Mouse (Mus musculus): ENCODE data around the gene Nceh1. TPM values are rescaled to one million over a fixed set of nuclear protein-coding genes. Genes with fewer than 3 reads are reported as not detected.
A peak's percentile ranks its signal among the peaks of the same experiment; 100 is the strongest.

The Nceh1 gene
- total and polyA plus RNA-seq, 3 experiments: 8.5 to 11.8 (median 9.2) TPM

- Histone ChIP-seq H3K4me2 (ENCODE audit: insufficient read depth, low read depth, poor library complexity, severe bottlenecking) (no peak overlapping the region), H3K9me3 (replicated peaks; ENCODE audit: low read length) (no peaks in the 10 kb centered on the region), H3K27ac (ENCODE audit: insufficient read depth, low read depth) (no peak overlapping the region), H3K27me3 (replicated peaks) (no peaks in the 10 kb centered on the region), H3K36me3 (replicated peaks in 1 of 2; ENCODE audit: control insufficient read depth in 1 of 2, insufficient read depth in 1 of 2, low read length in 1 of 2) (peaks cover 12 to 77% of the 10 kb centered on the region in 2 experiments), H3K9ac (ENCODE audit: insufficient read depth, low read depth) (no peak overlapping the region), H3K4me3 (replicated peaks in 1 of 3; ENCODE audit: low read depth in 2 of 3, low read length in 2 of 3, poor library complexity in 1 of 3) (no peak overlapping the region), H3K79me2 (replicated peaks; ENCODE audit: control insufficient read depth, extremely low read depth, insufficient read depth, poor library complexity, severe bottlenecking) (no peaks in the 10 kb centered on the region), H3K4me1 (ENCODE audit: control insufficient read depth in 1 of 2, insufficient read depth in 2 of 2) (no peaks in the 10 kb centered on the region)
- TF ChIP-seq EP300 (IDR thresholded peaks at IDR 0.05; ENCODE audit: low read length) (no peak), ZKSCAN1 (IDR thresholded peaks at IDR 0.05; ENCODE audit: borderline replicate concordance, low read depth, low read length) (no peak), CHD1 (IDR thresholded peaks at IDR 0.05; ENCODE audit: low read depth, low read length) (no peak), PAX5 (IDR thresholded peaks at IDR 0.05; ENCODE audit: low read length) (no peak), POLR2AphosphoS2 (IDR thresholded peaks at IDR 0.05; ENCODE audit: low read depth, low read length) (no peak), JUND (conservative IDR thresholded peaks at IDR 0.05; ENCODE audit: low read depth, low read length) (no peak), ETS1 (conservative IDR thresholded peaks at IDR 0.05; ENCODE audit: low read depth, low read length) (no peak), USF2 (conservative IDR thresholded peaks at IDR 0.05; ENCODE audit: low read depth, low read length) (no peak), E2F4 (IDR thresholded peaks at IDR 0.05; ENCODE audit: insufficient replicate concordance, low read depth, low read length) (no peak), MAX (IDR thresholded peaks at IDR 0.05; ENCODE audit: low read length) (no peak), USF1 (IDR thresholded peaks at IDR 0.05; ENCODE audit: low read depth, low read length) (no peak)
- no peak for DNase-seq (ENCODE audit: extremely low read depth)
- in situ Hi-C loops (cut with MboI; ENCODE audit: low pct_ligation_motif_present, low pct_unique_long_range_greater_than_20kb, low sequenced_read_pairs) (no loop called here), dilution Hi-C loops (cut with MboI; ENCODE audit: extremely low pct_ligation_motif_present, extremely low pct_unique_long_range_greater_than_20kb, low sequenced_read_pairs) (no loop called here)
Measured at GRCm38 (mm10) chr3:27227629-27228453, 45.1 kb downstream of the Nceh1 start.

- Histone ChIP-seq H3K27ac (ENCODE audit: insufficient read depth, low read depth) (no peak overlapping the region), H3K79me2 (replicated peaks; ENCODE audit: control insufficient read depth, extremely low read depth, insufficient read depth, poor library complexity, severe bottlenecking) (no peaks in the 10 kb centered on the region), H3K4me2 (ENCODE audit: insufficient read depth, low read depth, poor library complexity, severe bottlenecking) (no peak overlapping the region), H3K9me3 (replicated peaks; ENCODE audit: low read length) (no peaks in the 10 kb centered on the region), H3K9ac (ENCODE audit: insufficient read depth, low read depth) (no peak overlapping the region), H3K36me3 (replicated peaks in 1 of 2; ENCODE audit: control insufficient read depth in 1 of 2, insufficient read depth in 1 of 2, low read length in 1 of 2) (peaks cover 12 to 73% of the 10 kb centered on the region in 2 experiments), H3K27me3 (replicated peaks) (no peaks in the 10 kb centered on the region), H3K4me1 (ENCODE audit: control insufficient read depth in 1 of 2, insufficient read depth in 2 of 2) (no peaks in the 10 kb centered on the region), H3K4me3 (replicated peaks in 1 of 3; ENCODE audit: low read depth in 2 of 3, low read length in 2 of 3, poor library complexity in 1 of 3) (no peak overlapping the region)
- in situ Hi-C loops (cut with MboI; ENCODE audit: low pct_ligation_motif_present, low pct_unique_long_range_greater_than_20kb, low sequenced_read_pairs): no loop called here
- peak; percentile 34 for DNase-seq (ENCODE audit: extremely low read depth)
- dilution Hi-C loops (cut with MboI; ENCODE audit: extremely low pct_ligation_motif_present, extremely low pct_unique_long_range_greater_than_20kb, low sequenced_read_pairs): no loop called here
- TF ChIP-seq RAD21 (IDR thresholded peaks at IDR 0.05; ENCODE audit: low read depth, low read length): peak; percentile 36
- no peak for TF ChIP-seq ZKSCAN1 (IDR thresholded peaks at IDR 0.05; ENCODE audit: borderline replicate concordance, low read depth, low read length)
- TF ChIP-seq CTCF (conservative IDR thresholded peaks at IDR 0.05 in 1 of 2, IDR thresholded peaks at IDR 0.05 in 1 of 2; ENCODE audit: low read depth in 2 of 2, low read length in 2 of 2): peak; percentile 58 to 64
- peak; percentile 58 for TF ChIP-seq SMC3 (IDR thresholded peaks at IDR 0.05; ENCODE audit: low read depth, low read length)
Measured at GRCm38 (mm10) chr3:27228530-27229309, 46.0 kb downstream of the Nceh1 start.
